Mouse (Mus musculus) lung, embryonic 16.5 days (tissue): ENCODE measurements around the gene Dohh. TPM values are rescaled to one million over a fixed set of nuclear protein-coding genes. Genes with fewer than 3 reads are reported as not detected.
A peak's percentile ranks its signal among the peaks of the same experiment; 100 is the strongest.

Experiments used
- ATAC-seq: fragments of 200-750 bp; cut with Nextera tagmentation; 2 replicates; pipeline ENCODE4 v1.8.0; 2017; ENCODE audit warnings: low read depth, mild to moderate bottlenecking, moderate library complexity
- H3K27ac ChIP-seq: fragments of 300-500 bp; sonication (generic); 2 replicates; pipeline ENCODE4 v1.5.1; 2014; ENCODE audit warnings: mild to moderate bottlenecking, control low read depth, low read length
- H3K27me3 ChIP-seq: fragments of 300-500 bp; sonication (generic); 2 replicates; pipeline ENCODE4 v1.6.1; 2014; ENCODE audit warnings: low read depth, low read length, mixed read lengths; ENCODE audit not compliant: control insufficient read depth, insufficient read depth
- H3K36me3 ChIP-seq: fragments of 300-500 bp; sonication (generic); 2 replicates; pipeline ENCODE4 v1.6.1; 2014; ENCODE audit warnings: low read length; ENCODE audit not compliant: control insufficient read depth, insufficient read depth
- H3K4me1 ChIP-seq: fragments of 300-500 bp; sonication (generic); replicated peaks from 2 replicates; pipeline ENCODE4 v1.6.1; 2014; ENCODE audit warnings: low read length, mixed read lengths; ENCODE audit not compliant: control insufficient read depth, insufficient read depth
- H3K4me2 ChIP-seq: fragments of 300-500 bp; sonication (generic); 2 replicates; pipeline ENCODE4 v1.6.1; 2014; ENCODE audit warnings: low read depth, low read length, control low read depth
- H3K4me3 ChIP-seq: fragments of 300-500 bp; sonication (generic); 2 replicates; pipeline ENCODE4 v1.5.1; 2014; ENCODE audit warnings: mild to moderate bottlenecking, low read length, control low read depth
- H3K9ac ChIP-seq: fragments of 300-500 bp; sonication (generic); 2 replicates; pipeline ENCODE4 v1.6.1; 2014; ENCODE audit warnings: low read length, control low read depth
- H3K9me3 ChIP-seq: fragments of 300-500 bp; sonication (generic); 2 replicates; pipeline ENCODE4 v1.6.1; 2016; ENCODE audit warnings: low read length; ENCODE audit not compliant: control insufficient read depth
- WGBS: fragments of 180-500 bp; shearing (Covaris S2); extraction: QIAGEN DNeasy Blood & Tissue Kit; methylation state at CpG from one replicate; pipeline ENCODE4 v1.1.7; 2014; 5-methylcytosine and 5-hydroxymethylcytosine counted together
- microRNA-seq: library from miRNA; unstranded; fragments of <30 nt; microRNA quantifications from one replicate; pipeline ENCODE4, GENCODE M21; 2016
- polyA plus RNA-seq: library from polyadenylated mRNA; unstranded; fragments of >200 nt; fragmentation: Nextera tagmentation; extraction: Ambion mirVana; gene quantifications from 2 replicates; pipeline ENCODE4 v1.2.1, GENCODE M21; 2015

Gene Dohh
- polyA plus RNA-seq, 1 experiment from 2014 or later, result 71.4 TPM

GRCm38 (mm10) chr10:81434361-81435263 lies 50.4 kb downstream of the Dohh start:
- Histone ChIP-seq H3K36me3 (no peaks in the 10 kb centered on the region), H3K4me1 (peaks cover 30% of the 10 kb centered on the region), H3K27me3 (no peaks in the 10 kb centered on the region), H3K4me2 (no peak overlapping the region), H3K27ac (peak overlapping the region; percentile 48), H3K4me3 (no peak overlapping the region), H3K9me3 (no peaks in the 10 kb centered on the region), H3K9ac (no peak overlapping the region)
- WGBS, result 39% methylated on average over 15 of the region's 15 CpGs
- no peak for ATAC-seq

GRCm38 (mm10) chr10:81435436-81435835 lies 51.2 kb downstream of the Dohh start:
- peak overlapping the region; percentile 33; the same call in 1 of the 2 replicates for H3K9ac ChIP-seq
- no peaks in the 10 kb centered on the region for H3K9me3 ChIP-seq
- no peak for ATAC-seq
- H3K4me1 ChIP-seq, result peaks cover 30% of the 10 kb centered on the region
- H3K27me3 ChIP-seq, result no peaks in the 10 kb centered on the region
- no peak overlapping the region for H3K4me2 ChIP-seq
- no peak overlapping the region for H3K4me3 ChIP-seq
- no peaks in the 10 kb centered on the region for H3K36me3 ChIP-seq
- H3K27ac ChIP-seq, result peak overlapping the region; percentile 16; the same call in 1 of the 2 replicates
- WGBS, result 54% methylated on average over 3 of the region's 3 CpGs

Small RNA genes lying within 50 kb of the gene (microRNA-seq; reads per million reads assigned to microRNA genes)
- gene Mir1191b (0.99 reads per million), gene Mir6913 (not detected)

Other genes with a start within 250 kb of the Dohh start
- 31.5 and 31.6 TPM in 2 replicates for gene Zbtb7a, start 249.2 kb upstream of the Dohh start, polyA plus RNA-seq
- gene Pias4, start 216.5 kb upstream of the Dohh start, polyA plus RNA-seq, result 35.5 and 41.8 TPM in 2 replicates
- 589 and 620 TPM in 2 replicates for gene Eef2, start 207.8 kb upstream of the Dohh start, polyA plus RNA-seq
- 37.5 and 40.5 TPM in 2 replicates for gene Dapk3, start 201.4 kb upstream of the Dohh start, polyA plus RNA-seq
- not detected in 2 replicates for gene 4930442H23Rik, start 200.6 kb upstream of the Dohh start, polyA plus RNA-seq
- gene Nmrk2, start 182.4 kb upstream of the Dohh start, polyA plus RNA-seq, result 0.11 and 0.31 TPM in 2 replicates
- 0.36 and 0.39 TPM in 2 replicates for gene Atcay, start 153.6 kb upstream of the Dohh start, polyA plus RNA-seq
- 5.0 and 6.0 TPM in 2 replicates for gene Zfr2, start 151.3 kb upstream of the Dohh start, polyA plus RNA-seq
- 2.9 and 3.5 TPM in 2 replicates for gene Matk, start 131.5 kb upstream of the Dohh start, polyA plus RNA-seq
- gene Mrpl54, start 117.5 kb upstream of the Dohh start, polyA plus RNA-seq, result 202 and 210 TPM in 2 replicates
- gene Apba3, start 117.5 kb upstream of the Dohh start, polyA plus RNA-seq, result 61.2 and 69.2 TPM in 2 replicates
- 29.3 and 32.9 TPM in 2 replicates for gene Tjp3, start 92.8 kb upstream of the Dohh start, polyA plus RNA-seq
- gene Pip5k1c, start 91.5 kb upstream of the Dohh start, polyA plus RNA-seq, result 41.0 and 43.1 TPM in 2 replicates
- gene Cactin, start 63.3 kb upstream of the Dohh start, polyA plus RNA-seq, result 36.6 and 37.9 TPM in 2 replicates
- gene Tbxa2r, start 55.7 kb upstream of the Dohh start, polyA plus RNA-seq, result 18.6 and 19.6 TPM in 2 replicates
- gene Gipc3, start 41.2 kb upstream of the Dohh start, polyA plus RNA-seq, result 0.05 and 0.10 TPM in 2 replicates
- gene Hmg20b, start 33.9 kb upstream of the Dohh start, polyA plus RNA-seq, result 90.6 and 93.2 TPM in 2 replicates
- gene Mfsd12, start 26.9 kb upstream of the Dohh start, polyA plus RNA-seq, result 13.7 and 13.9 TPM in 2 replicates
- gene 4930404N11Rik, start 18.6 kb upstream of the Dohh start, polyA plus RNA-seq, result 2.0 and 2.2 TPM in 2 replicates
- gene Fzr1, start 5.9 kb upstream of the Dohh start, polyA plus RNA-seq, result 95.4 and 105 TPM in 2 replicates
- gene Gm48551, start within 50 bp of the Dohh start, polyA plus RNA-seq, result 3.0 and 3.1 TPM in 2 replicates
- gene Gm48552, start 4.6 kb downstream of the Dohh start, polyA plus RNA-seq, result 1.2 and 1.7 TPM in 2 replicates
- gene Smim24, start 8.6 kb downstream of the Dohh start, polyA plus RNA-seq, result 7.9 and 9.0 TPM in 2 replicates
- gene Nfic, start 71.2 kb downstream of the Dohh start, polyA plus RNA-seq, result 92.5 and 106 TPM in 2 replicates
- gene Celf5, start 98.3 kb downstream of the Dohh start, polyA plus RNA-seq, result 0.40 and 0.67 TPM in 2 replicates
- 82.9 and 83.6 TPM in 2 replicates for gene Ncln, start 112.0 kb downstream of the Dohh start, polyA plus RNA-seq
- gene S1pr4, start 115.7 kb downstream of the Dohh start, polyA plus RNA-seq, result 2.8 and 4.1 TPM in 2 replicates
- gene Gna15, start 139.8 kb downstream of the Dohh start, polyA plus RNA-seq, result 1.8 and 2.2 TPM in 2 replicates
- 68.7 and 70.9 TPM in 2 replicates for gene Gna11, start 160.8 kb downstream of the Dohh start, polyA plus RNA-seq
- 377 and 416 TPM in 2 replicates for gene Aes, start 175.1 kb downstream of the Dohh start, polyA plus RNA-seq
- gene Tle2, start 190.1 kb downstream of the Dohh start, polyA plus RNA-seq, result 51.2 and 53.3 TPM in 2 replicates
- 30.1 and 33.8 TPM in 2 replicates for gene Tle6, start 216.6 kb downstream of the Dohh start, polyA plus RNA-seq
- 0.24 and 0.98 TPM in 2 replicates for gene BC025920, start 221.8 kb downstream of the Dohh start, polyA plus RNA-seq
- 38.0 and 40.0 TPM in 2 replicates for gene Sirt6, start 243.4 kb downstream of the Dohh start, polyA plus RNA-seq
- 8.5 and 9.2 TPM in 2 replicates for gene Ankrd24, start 244.1 kb downstream of the Dohh start, polyA plus RNA-seq